Mouse (Mus musculus) effector memory CD4-positive, alpha-beta T cell, adult 7 months (primary cell): ENCODE measurements around the gene Cmc1. TPM values are rescaled to one million over a fixed set of nuclear protein-coding genes. Genes with fewer than 3 reads are reported as not detected.

Experiments used
- polyA plus RNA-seq: library from polyadenylated mRNA; unstranded; fragments of 100-300 nt; shearing (Covaris generic); gene quantifications from one replicate; pipeline ENCODE4 v1.2.1, GENCODE M21; 2017

Gene Cmc1
- polyA plus RNA-seq: 58.8 TPM

DNA sequence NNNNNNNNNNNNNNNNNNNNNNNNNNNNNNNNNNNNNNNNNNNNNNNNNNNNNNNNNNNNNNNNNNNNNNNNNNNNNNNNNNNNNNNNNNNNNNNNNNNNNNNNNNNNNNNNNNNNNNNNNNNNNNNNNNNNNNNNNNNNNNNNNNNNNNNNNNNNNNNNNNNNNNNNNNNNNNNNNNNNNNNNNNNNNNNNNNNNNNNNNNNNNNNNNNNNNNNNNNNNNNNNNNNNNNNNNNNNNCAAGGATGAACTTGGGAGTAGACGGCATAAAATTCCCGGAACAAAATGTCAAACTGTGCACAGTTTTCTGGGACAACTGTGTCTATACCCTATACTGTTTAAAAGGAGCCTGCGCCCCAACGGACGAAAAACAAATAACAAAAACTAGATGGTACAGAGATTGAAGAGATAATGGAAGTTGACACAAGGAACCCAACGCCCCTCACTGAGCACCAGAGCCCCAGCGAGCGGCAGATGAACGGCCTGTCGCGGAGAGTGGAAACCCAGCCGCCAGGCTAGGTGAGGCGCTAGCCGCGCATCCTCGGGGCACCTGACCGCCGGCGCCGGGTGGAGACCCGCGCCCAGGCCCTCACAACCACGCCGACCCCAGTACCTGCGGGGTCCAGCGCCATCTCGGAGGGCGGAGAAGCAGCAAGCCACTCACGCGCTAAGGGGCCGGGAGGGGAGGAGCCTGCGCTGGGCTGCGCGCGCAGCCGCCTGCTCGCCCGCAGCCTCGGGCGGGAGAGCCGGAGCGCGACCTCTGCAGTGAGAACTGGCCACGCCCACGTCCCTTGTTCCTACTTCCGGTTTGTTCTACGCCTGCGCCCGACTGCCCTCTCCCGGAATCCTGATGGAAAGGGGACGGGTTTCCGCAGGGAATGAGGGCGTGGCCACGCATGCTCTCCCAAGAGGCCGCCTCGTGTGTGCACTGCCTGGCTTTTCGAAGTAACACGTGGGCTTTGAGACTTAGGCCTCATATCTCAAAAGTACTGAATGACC, at the start of gene Cmc1:
TSS of gene Cmc1 (minus strand) at position 771 of the 996 bp plus-strand sequence.

GRCm38 (mm10) chr9:118040218-118041021, 109.6 kb downstream of the Cmc1 start, which contains the start of gene Azi2:
Gene Azi2, plus strand, starts transcription at chr9:118040499.

Other genes with a start within 250 kb of the Cmc1 start
- gene Azi2, start 109.7 kb downstream of the Cmc1 start, polyA plus RNA-seq: 183 TPM